Mouse (Mus musculus): Measurements from ENCODE around the gene Ifnab. TPM values are rescaled to one million over a fixed set of nuclear protein-coding genes. Genes with fewer than 3 reads are reported as not detected.
A peak's percentile ranks its signal among the peaks of the same experiment; 100 is the strongest.

Ifnab gene
- total RNA-seq (2021), result not detected
- long read RNA-seq, experiment 1, result 0 reads
- long read RNA-seq, experiment 2, result 0 reads

DNA sequence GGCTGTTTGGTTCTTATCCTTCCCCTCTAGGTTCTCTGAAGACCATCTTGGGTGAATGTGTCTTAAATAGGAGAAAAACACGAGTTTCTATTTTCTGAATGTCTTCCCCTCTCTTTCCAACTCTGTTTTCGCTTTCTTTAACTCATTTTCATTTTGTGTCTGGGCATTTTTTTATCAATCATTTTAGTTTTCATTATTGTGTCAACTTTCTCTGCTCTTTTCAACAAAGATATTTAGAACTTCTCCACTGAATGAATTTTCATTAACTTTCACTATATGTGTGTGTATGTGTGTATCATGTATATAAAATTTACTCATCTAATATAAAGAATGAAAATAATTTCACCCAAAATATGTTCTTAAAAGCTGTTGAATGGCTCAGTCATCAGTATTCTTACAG is at the start of gene Ifnab:
TSS of gene Ifnab (minus strand) at position 101 of the 400 bp plus-strand sequence.
- no peak for DNase-seq (ENCODE audit: low spot score)

DNA sequence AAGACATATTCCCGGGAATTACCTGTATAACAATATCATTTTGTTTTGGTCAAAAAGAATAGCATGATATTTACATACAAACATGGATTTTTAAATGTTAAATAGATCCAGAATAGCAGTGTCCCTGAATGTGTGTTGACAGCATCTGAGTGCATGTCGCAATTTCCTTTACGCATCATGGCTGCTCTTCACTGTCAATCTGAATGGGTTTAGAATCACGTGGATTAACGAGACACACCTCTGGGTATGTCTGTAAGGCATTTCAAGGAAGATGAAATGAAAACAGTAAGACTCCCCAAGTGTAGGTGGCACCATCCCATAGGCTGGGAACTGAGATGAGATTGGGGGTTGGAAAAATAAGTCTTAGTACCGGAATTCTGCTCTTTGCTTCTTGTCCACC is 47.9 kb upstream of the Ifnab start:
- DNase-seq (ENCODE audit: low spot score), result no peak

DNA sequence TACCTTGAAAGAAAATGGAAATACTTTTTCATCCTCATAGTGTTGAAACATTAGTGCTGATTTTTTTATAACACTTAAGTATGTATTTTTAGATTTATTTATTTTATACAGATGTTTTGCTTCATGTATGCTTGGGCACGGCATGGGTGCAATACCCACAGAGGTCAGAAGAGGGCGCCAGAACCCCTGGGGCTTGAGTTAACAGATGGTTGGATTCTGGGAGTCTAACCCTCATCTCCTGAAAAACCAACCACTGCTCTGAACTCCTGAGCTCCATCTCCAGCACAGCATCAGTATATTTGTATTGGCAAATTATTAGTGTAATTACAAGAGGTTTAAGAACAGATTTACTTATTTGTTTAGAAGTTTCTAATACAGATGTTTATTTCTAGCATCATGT is 47.3 kb upstream of the Ifnab start:
- DNase-seq (ENCODE audit: low spot score), result peak; percentile 65

DNA sequence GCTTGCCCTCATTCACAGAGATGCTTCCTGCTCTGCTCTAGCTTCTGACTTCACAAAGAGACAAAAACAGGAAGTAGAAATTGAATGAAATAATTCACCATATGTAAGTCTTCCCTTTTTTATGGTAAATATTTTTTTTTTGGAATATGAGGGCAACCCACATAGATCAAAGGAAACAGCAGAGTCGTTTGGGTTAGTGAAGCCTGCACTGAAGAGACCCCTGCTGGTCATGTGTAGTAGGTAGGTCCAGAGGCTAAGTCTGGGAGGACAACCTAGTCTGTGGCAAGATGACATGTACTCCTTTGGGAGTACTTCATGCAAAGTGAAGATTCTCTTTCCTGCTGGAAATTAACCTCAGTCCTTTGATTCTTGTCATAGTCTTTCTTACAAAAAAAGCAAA is 36.2 kb upstream of the Ifnab start:
- DNase-seq (ENCODE audit: low spot score), result peak; percentile 43

DNA sequence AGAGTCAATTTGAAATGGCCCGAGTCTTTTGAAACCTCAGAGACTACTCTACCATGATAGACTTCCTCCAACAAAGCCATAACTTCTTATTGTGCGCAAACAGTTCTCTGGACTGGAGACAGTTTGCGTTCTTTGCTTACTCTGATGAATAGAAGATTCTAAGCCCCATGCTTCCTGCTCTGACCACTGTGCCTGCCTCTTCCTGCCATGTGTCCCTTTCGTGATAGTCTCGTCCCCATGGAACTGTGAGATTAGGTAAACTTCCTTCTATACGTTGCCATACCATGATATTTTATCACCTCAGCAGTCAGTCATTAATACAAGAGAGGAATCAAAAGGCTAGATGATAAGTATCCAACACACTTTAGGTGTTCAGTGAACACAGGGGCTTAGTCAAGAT is 35.6 kb upstream of the Ifnab start:
- no peak for DNase-seq (ENCODE audit: low spot score)

DNA sequence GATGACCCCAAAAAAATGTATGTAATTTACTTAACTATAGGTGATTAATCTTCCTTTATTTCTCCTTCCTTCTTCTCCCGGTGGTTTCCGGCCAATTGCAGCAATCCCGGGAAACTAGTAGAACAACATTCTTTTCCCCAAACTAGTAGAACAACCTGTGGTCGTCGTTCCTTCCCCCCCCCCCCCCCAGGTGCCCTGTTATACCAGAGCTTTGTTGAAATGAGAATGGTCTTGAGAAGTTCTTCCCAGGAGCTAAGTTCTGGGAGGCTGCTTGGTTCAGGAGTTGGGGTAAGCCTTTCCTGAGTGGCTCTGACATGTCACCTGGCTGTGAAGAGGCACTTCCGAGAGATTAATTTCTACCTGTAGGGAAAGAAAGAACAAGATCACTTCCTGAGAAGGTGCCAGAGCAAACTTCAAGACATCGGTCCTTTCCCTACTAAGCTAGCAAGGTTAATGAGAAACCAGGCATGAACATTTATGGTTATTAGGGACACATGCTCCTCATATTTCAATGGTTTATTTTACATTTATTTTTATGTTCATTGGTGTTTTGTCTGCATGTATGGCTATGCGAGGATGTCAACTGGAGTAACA is 32.4 kb upstream of the Ifnab start:
- DNase-seq (ENCODE audit: low spot score), result no peak

DNA sequence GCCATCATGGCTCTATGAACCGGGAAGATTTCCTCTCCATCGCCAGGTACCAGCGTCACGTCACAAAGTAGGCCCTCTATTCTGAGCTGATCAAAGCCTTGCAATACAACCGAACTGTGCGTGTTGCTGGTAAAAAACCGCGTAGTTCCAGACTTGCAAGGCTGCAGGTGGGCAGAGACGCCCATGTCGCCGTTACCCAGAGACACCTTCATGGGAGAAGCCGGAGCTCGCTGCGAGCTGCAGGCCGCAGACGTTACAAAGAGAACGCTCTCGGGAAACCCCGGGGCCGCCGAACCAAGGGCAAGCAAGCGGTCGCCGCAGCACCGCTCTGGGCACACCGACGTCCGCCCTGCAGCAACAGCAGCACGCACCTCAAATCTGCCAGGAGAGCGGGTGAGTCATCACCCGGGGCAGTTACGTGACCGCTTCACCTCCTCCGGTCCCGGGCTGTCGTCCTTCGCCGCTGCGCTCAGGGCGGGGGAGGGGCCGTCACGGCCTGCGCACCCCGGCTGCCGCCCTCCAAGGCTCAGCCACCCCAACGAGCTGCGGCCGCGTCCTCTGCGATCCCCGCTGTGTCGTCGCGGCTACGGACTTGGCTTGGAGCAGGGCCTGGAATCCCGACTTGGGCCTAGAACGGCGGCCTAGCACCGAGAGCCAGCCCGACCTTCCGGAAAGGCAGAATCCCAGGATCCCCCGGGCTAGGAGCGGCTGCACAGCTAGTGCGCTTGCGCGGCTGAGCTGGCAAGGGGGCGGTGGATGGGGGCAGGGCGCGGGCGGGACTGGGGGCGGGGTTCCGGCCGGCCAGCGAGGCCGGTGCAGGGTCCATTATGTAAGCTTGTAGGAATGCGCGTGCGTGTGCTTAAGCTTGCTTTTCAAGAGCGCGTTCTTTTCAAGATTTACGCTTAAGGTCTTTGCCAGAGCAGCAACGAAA is 30.9 kb upstream of the Ifnab start, which contains the start of the genes Gm26566 and Klhl9:
TSS of gene Gm26566 (plus strand) at position 15 of the 931 bp plus-strand sequence.
TSS of gene Klhl9 (minus strand) at position 675 of the 931 bp plus-strand sequence.
- DNase-seq (ENCODE audit: low spot score), result peak; percentile 90

DNA sequence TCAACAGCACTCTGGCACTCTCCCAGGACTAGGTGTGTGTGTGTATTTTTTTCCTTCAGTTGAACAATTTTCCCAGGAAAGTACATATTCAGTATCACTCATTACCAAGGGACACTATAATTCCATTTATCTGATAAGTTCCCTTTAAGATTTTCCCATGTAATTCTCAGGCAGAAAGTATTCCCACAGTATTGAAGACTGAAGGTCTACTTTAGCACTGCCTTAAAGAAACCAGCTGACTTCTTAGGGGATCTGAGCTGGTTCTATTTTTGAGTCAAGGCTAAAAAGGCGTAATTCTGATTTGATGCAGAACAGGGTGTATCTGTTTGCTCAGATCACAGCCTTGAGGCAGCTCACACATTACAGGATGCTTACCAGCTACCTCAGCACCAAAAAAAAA is 27.6 kb upstream of the Ifnab start:
- DNase-seq (ENCODE audit: low spot score), result no peak

DNA sequence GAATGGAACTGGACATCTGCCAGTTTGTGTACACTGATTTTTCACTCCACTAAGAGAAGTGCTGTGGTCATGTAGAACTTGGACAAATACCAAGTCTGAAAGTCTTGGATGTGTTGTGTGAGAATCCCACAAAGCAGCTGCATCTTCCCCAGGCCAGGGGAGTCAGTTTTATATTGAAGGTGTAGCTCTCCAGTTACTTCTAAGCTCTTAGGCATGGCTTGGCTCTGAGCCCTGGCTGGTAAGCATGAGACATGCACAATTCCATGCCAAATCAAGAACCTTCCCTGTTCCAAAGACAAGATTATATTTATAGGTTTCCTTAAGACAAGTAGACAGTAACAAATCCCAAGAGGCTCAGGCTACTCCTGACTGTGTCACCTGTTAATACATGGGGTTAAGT is 23.9 kb upstream of the Ifnab start:
- DNase-seq (ENCODE audit: low spot score), result peak; percentile 81

DNA sequence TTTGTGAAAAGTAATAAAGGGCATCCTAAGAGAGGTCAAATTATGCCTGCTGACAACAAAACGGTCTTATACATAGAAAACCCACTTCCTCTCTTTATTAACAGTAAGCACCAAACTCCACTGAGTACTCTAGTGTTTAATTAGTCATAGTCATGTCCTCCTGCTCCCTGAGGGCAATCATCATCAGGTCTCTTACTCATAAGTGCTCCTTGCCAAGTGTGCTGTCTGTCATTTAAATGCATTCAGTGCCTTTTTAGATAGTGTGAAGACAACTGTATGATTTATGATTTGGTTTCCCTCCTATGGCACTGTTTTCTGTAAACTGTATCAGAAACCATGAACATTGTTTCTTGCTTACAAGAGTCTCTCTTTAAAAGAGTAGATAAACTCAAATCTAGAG is 23.1 kb upstream of the Ifnab start:
- no peak for DNase-seq (ENCODE audit: low spot score)

DNA sequence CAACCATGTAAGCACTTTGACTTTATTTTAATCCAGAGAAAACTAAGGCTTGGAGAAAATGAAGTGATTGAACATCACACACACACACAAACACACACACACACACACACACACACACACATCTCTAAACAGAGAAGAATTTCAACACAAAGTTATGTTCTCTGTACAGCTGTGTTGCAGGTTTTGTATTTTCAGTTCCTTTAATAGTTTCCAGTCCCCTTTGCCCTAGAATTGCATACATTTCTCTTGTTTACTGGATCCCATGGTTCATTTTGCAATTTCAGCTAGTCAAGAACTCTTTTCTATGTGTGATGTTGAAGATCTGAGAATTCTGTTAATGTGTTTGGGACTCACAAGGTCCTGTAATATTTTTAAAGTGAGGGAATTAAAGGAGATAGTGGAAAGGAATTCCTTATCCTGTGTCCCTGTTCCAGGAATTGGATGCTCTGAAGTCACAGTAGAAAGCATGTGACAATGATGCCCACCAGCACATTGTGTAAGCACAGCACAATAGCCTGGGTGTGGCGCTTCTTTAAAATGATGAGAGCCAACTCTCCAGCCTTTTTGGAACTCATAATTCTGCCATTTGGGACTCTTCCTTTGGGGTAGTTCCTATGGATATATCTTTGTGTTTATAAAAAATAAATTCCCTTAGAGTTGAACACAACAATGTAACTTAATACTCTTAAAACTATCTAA is 16.1 kb upstream of the Ifnab start:
- no peak for DNase-seq (ENCODE audit: low spot score)

DNA sequence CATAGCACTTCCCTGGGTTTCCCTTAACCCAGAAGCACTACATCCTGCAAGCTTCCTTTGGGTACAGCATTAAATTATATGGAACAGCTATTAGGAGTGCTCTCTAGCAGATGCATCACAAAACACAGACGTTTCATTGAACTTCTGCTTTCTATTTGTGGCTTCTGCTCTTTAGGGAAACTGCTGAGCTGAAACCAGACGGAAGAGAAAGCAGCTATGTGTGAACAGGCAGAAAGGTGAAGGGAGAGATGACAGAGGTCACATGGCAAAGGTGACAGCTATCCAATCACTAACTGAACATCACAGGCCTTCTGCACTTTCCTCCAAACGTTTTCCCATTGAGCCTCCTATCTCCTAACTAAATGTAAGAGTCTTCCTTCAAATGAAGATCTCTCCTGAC is 14.8 kb upstream of the Ifnab start:
- no peak for DNase-seq (ENCODE audit: low spot score)

DNA sequence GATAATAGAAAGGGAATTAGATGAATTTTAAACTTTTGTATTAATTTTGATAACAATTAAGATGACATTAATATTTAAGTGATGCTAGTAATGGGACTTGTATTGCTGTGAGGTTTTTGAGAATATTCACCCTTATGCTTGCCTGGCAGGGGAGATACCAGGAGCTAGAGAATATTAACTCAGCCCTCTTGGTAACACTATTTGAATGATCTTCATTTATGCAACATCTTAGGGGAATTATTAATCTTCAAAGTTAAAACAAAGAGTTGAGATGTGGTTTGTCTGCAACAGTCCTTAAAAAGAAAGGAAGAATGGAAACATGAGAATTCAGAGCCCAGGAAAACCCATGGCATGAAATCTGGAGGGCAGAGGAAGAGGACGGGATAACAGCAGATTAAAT is 8.1 kb upstream of the Ifnab start:
- DNase-seq (ENCODE audit: low spot score), result no peak

DNA sequence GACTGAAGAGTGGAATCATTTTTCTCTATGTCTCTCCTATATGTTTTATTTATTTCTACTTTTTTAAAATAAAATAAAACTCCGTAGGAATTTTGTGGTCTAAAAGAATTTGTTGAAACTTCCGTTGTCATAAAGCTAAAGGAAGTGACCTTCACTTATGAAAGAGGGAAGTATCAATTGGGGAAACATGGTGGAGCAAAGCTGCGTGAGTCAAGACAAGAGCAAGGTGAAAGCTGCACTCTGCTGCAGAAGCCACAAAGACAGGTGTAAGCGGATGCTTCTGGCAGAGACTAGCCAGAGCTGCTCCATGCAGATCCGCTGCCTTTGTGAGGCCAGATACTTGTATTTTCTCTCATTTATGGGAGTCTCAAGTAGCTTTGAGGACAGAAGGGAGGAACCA is 7.6 kb upstream of the Ifnab start:
- DNase-seq (ENCODE audit: low spot score), result no peak

DNA sequence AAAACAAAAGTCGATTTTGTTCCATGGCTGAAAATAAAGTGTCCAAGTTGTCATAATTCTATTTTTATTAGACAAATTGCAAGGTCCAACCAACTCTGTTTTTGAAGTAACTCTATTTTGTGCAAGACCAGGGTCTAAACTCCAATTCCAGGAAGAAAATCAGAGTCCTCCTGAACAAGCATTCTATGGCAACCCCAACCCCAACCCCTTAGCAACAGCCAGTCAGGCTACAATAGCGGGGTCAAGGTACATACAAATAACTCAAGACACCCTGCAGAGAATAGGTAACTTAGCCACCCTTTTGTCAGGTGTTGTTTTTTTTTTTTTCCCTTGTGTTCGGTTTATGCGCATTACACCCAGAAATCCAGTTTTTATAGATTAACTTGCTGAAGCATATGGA is 6.6 kb upstream of the Ifnab start:
- DNase-seq (ENCODE audit: low spot score), result no peak

DNA sequence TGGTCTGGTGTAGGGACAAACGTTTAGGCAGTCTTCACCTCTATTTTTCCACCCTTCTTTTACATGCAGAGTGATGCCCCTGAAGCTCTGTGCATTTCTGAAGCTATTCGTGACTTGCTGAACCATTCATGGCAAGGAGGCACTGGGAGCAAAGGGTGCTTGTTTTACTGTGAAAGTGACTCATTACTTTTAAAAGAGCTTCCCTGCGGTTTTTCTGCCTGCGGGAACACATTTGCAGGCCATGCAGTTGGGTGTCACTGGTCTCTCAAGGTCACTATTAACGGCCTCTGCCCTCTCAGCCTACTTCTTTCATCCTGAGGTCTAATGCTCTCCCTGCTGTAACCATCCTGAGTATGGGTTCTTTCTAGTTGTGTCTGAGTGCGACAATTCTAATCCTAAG is 5.9 kb upstream of the Ifnab start:
- DNase-seq (ENCODE audit: low spot score), result no peak

DNA sequence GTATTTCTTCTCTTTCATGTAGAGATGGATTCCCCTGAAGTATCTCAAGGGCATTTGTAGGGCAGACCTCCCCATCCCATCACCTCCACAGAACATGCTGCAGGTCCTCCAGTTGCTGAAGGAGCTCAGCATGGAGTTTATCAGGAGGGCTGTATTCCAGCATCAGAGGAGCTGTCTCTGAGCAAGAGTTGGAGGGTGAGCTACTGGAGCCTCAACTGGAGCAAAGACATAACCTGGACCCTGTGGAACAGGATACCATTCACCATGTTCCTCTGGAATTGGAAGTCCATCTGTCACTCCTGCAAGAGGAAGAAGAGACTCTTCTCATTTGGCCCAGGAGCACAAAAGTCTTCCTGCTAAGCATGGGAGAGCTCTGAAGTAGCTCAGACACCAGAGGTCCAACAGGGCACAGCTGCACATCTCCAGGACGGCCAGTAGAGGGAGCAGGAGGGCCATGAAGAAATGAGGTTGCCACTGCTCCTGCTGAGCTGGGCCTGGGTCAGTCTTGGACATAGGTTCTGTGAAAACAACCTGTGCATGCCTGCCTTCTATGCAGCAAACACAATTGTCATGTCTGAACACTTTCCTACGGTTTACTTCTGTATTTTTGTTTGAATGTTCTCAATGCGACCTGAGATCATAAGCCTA is 5.2 kb upstream of the Ifnab start:
- peak; percentile 80 for DNase-seq (ENCODE audit: low spot score)

DNA sequence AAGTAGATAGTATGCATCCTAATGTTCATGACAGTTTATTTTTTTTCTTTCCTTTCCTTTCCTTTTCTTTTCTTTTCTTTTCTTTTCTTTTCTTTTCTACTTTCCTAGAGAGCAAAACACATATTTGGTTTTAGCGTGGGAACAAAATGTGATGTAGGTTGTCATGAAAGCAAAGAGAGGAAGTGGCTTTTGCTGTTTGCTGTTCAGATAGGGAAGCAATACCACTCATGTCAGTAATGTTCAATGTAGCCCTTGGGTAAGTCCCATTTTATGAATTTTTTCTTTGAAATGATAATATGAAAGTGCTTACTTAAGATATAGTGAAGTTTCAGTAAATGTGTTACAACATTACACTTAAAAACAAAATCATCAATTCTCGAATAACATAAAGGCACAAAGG is 2.2 kb upstream of the Ifnab start:
- no peak for DNase-seq (ENCODE audit: low spot score)

DNA sequence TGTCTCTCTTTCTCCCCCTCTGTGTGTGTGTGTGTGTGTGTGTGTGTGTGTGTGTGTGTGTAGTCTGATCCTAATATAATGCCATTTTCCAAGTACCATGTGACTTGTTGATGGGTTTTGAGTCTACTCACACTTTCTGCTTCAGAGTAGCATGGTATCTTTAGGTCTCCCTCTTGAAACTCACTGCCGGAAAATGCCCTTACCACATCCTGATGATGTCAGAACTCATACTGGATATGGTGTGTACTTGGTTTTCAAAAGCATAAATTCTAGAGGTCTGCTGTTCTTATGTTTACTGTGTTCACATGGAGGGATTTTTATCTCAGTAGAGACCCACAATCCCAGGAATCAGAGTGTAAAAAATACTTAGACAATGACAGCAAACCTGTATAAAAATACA is 1.4 kb upstream of the Ifnab start:
- no peak for DNase-seq (ENCODE audit: low spot score)

DNA sequence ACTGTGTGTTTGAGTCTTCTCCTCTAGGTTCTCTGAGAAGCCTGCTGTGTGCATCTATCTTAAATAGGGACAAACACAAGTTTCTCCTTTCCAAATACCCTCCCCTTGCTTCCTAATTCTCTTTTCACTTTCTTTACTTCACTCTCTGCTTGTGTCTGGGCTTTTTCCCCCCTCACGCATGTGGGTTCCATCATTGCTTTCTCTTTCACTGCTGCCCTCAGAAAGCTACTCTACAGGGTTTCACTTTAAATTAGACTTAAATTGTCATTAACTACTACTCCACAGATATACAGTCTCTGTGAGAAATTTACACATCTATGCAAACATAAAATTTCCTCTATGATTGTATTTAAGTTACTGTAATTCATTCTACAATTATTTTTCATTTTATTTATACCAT is 7.3 kb downstream of the Ifnab start, which contains the start of gene Ifna2:
TSS of gene Ifna2 (minus strand) at position 101 of the 400 bp plus-strand sequence.
- DNase-seq (ENCODE audit: low spot score), result no peak

DNA sequence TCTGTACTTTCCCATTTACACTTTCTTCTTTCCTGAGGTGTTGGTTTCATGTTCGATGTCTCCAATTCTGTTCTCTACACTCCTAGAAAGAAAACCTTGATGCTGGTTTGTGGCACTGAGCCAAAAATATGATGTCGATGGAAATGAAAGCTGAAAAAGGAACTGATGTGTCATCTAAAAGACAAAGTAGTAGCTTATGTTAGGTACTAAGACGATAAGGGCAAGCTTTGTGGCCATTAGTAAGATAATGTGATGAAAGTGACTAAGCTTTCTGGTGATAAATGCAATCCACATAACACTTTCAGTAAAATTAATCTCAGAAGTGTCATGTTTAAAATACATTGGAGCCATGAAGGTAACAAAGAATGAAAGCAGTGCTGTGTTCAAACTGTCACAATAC is 9.8 kb downstream of the Ifnab start:
- no peak for DNase-seq (ENCODE audit: low spot score)

DNA sequence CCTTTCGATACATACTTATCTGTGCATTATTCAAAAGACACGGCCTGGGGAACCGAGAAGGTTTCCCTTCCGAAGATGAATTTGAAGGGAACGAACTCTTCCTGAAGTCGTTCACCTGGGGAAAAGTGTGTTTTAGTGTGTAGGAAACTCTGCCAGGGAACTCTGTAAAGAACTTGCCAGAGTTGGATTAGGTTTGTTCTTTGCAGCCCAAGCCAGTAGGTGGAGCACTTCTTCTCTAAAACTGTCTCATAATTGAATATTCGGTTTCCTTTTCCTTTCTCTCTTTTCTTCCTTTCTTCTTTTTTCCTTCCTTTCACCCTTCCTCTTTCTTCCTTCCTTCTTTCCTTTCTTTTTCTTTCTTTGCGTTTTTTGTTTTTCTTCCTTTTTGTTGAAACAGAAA is 10.8 kb downstream of the Ifnab start:
- DNase-seq (ENCODE audit: low spot score), result peak; percentile 22
